Mouse (Mus musculus) gastrocnemius, postnatal 4 days (tissue): ENCODE results near the gene A130010J15Rik. TPM values are rescaled to one million over a fixed set of nuclear protein-coding genes. Genes with fewer than 3 reads are reported as not detected.

Experiments used
- DNase-seq, 2 experiments: peaks; one replicate each; pipeline ENCODE4 v3.0.0; 2021 to 2022; ENCODE audit warnings: low spot score in 2 of 2, mixed read lengths in 2 of 2
- total RNA-seq, 2 experiments: library from RNA; stranded (reverse); gene quantifications; 2 replicates each; pipeline ENCODE4 v1.2.3; 2021

A130010J15Rik gene
- total RNA-seq, 2 experiments from 2014 or later, result 6.6 to 7.2 TPM

DNA sequence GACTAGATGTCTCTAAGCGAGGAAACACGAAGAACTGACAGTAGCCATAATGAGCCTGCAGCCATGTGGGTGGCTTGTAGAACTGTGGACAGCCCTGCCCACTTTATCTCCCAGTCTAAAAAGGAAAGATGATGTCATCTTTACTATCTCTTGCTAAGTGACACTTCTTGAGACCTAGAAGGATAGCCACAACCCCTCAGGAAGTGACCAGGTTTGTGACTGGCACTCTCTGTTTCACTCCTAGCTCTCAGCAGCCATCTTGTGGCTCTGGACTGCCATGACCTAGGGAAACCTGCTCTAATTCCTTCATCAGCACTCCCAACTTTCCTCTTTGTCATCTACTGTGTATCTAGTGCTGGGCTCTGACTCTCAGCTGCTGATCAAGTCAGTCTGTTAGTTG, 30.5 kb downstream of the A130010J15Rik start:
- DNase-seq, result no peak

DNA sequence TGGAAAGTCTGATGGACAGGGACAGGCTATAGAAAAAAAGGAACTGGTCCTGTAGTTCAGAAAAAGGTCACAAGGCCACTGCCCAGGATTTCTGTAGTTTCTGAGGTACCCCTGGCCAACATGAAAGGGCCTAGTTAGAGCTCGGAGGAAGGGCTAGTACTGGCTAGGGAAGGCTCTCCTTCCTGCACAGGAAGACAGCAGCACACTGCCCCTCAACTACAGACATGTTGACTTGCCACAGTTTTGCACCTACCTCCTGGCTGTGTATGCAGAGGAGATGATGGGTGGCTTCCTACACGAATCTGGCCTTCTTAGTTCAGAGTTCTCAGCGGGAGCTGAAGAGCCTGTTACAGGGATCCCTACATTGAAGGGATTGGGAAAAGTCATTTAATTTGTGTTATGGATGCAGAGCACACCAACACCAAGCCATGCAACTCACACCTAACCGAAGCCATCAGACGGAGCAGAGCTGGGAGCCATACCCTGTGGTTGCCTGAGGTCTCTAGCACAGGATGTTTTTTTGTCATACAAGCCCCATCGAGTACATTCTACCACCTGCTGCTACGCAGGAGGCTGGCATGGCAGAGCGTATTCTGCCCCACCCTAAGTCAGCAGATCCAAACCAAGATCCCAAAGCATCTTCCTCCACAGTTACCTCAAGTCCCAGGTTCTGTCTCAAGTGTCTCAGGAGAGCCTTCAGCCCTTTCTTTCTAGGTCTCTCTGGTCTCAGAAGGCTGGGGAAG, 33.0 kb downstream of the A130010J15Rik start:
- DNase-seq, result no peak

- no peak for DNase-seq
Observed at GRCm38 (mm10) chr1:193201383-193201778, 33.5 kb downstream of the A130010J15Rik start, which contains the start of gene Traf3ip3. TSS of gene Traf3ip3 (minus strand) at chr1:193201703.

GRCm38 (mm10) chr1:193203821-193204220, 36.0 kb downstream of the A130010J15Rik start:
- no peak for DNase-seq

GRCm38 (mm10) chr1:193205431-193205830, 37.6 kb downstream of the A130010J15Rik start:
- no peak for DNase-seq

DNA sequence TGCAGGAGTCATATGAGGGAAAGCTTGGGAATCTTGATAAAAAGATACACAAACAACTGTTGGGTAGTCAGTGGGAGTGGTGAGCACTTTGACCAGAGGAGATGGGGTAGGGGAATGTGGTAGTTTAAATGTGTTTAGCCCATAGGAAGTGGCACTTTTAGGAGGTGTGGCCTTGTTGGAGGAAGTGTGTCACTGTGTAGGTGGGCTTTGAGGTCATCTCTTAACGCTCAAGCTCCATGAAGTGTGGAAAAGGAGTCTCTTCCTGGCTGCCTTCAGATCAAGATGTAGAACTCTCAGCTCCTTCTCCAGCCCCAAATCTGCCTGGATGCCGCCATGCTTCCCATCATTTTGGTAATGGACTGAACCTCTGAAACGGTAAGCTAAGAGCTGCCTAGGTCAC, 39.7 kb downstream of the A130010J15Rik start, which contains the start of gene Lamb3:
TSS of gene Lamb3 (plus strand) at position 197 of the 400 bp plus-strand sequence.
- no peak for DNase-seq

- DNase-seq, result peak in 1 of 2 experiments; percentile 40
Observed at GRCm38 (mm10) chr1:193208178-193208577, 40.3 kb downstream of the A130010J15Rik start.

DNA sequence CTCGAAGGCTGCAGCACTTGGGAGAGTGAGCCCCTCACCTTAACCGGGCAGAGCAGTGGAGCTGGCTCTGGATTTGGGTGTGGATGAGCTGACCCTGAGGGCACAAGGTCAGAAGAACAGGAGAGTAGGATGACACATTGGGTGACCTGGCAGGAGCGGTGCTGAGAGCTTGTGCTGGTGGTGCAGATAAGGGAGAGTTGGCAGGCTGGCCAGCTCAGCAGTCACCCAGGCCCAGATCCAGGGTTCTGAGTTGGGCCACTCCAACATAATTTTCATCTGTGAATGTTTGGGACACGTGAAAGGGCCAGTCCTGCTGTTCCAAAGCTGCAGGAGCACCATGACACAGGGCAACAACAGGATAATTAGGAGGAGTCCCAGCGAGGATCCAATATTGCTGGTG, 43.5 kb downstream of the A130010J15Rik start:
- no peak for DNase-seq

GRCm38 (mm10) chr1:193214053-193214452, 46.2 kb downstream of the A130010J15Rik start:
- no peak for DNase-seq

- DNase-seq, result no peak
Observed at GRCm38 (mm10) chr1:193216000-193216399, 48.2 kb downstream of the A130010J15Rik start.

- no peak for DNase-seq
Observed at GRCm38 (mm10) chr1:193220408-193220807, 52.6 kb downstream of the A130010J15Rik start.

DNA sequence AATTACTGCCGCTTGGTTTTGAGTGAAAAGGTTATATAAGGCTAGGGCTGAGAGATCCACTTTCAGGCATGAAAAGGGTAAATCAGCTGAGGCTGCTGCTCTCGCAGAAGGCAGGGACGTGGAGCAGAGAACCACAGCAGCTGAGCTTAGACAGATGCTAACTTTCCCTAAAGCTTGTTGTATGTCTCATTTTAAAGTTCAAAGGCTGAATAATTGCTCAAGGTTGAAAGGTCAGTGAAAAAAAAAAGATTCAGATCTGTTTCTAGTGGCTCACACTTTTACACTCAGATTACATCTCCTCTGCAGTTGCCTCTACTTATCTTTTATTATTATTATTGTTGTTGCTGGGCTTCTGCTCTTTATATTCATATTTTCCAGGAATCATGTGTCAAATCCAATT, 57.7 kb downstream of the A130010J15Rik start:
- DNase-seq, result no peak

- no peak for DNase-seq
Observed at GRCm38 (mm10) chr1:193226114-193226513, 58.3 kb downstream of the A130010J15Rik start.

DNA sequence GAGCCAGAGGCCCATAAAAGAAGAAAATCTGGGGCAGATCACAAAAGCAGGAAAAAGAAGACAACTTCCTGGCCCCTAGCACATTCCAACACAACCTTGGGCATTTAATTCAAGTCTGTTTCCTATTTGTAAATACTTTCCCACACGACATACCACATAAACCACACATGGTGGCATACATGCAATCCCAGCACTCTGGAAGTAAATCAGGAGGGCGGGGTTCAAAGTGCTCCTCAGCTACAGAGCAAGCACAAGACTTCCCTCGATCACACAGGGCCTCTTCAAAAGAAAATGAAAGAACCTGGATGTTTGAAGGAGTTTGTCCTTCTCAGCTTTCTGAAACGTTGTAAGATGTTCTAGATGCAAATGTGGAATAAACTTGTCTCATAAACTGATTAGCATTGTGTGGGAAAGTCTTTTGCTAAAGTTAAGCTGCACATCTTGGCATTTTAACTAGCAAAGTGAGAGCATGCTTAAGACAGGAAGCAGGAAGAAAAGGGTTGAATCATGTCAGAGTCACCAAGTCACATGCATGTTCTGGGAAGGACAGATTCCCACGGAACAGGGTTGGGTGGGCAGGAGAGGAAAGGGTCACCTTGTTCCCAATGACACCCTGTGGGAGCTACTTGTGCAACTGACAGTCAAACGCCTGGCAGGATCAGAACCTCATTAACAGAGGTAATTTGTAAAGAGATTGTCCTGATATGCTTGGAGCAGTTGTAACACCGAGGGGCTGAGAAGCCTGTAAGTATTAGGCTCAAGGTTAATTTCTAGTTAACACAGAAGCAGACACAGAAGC, 59.1 kb downstream of the A130010J15Rik start:
- no peak for DNase-seq

Other genes with a start within 250 kb of the A130010J15Rik start
- 1 to 10 TPM; 1.4 to 1.5 TPM for gene Syt14, start 132.3 kb upstream of the A130010J15Rik start, total RNA-seq
- 10 to 100 TPM; 16.6 to 18.1 TPM for gene Diexf, start 37.8 kb upstream of the A130010J15Rik start, total RNA-seq
- gene Irf6, start 14.9 kb upstream of the A130010J15Rik start, total RNA-seq, result 1 to 10 TPM; 6.4 to 6.9 TPM
- 10 to 100 TPM; 77.1 to 86.9 TPM for gene Traf3ip3, start 33.7 kb downstream of the A130010J15Rik start, total RNA-seq
- 1 to 10 TPM; 2.0 to 4.5 TPM for gene Lamb3, start 39.7 kb downstream of the A130010J15Rik start, total RNA-seq
- gene Hsd11b1, start 96.0 kb downstream of the A130010J15Rik start, total RNA-seq, result 1 to 10 TPM; 3.7 to 3.9 TPM
- gene G0s2, start 105.2 kb downstream of the A130010J15Rik start, total RNA-seq, result 10 to 100 TPM; 45.2 to 61.4 TPM
- 1 to 10 TPM; 1.0 to 1.2 TPM for gene Camk1g, start 202.3 kb downstream of the A130010J15Rik start, total RNA-seq